Comparison of ENCODE assay signal across 28 mouse cellular contexts in the genomic region with DNA sequence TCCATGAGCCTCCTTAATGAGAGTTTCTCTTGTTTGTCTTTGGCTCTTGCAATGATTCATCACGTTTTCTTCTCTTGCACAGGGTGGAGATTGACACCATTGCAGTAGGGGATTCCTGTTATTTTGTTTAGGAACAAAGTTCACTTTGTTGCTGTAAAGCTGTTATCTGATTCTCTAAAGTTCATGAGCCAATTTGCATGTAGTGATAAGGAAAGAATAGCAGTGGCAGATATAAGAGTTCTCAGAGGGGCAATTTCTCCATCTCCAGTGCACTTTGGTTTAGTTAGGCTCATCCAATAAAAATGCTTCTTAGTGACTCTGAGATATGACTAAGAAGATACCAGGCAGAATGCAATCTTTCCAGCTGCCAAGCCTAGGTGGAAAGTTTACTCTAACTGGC.
"Had no signal": no experiment of that assay in that cellular context is flagged by ENCODE, and none has a peak within 500 bp of the region (broad histone marks: within the 10 kb centered on the region; RNA-seq: fewer than 3 reads in every experiment).

No protein-coding gene starts in this region.

- DNase-seq: cerebellum, adult 8-10 months; cerebellum, adult 9-10 months; cerebellum, adult 9-11 months; cerebellum, postnatal 10 days; cerebellum, postnatal 14 days; cerebellum, postnatal 25 days; cerebellum, postnatal 36 days; embryo, embryonic 11 days; forebrain, postnatal 0 days; gastrocnemius, adult 2 months; gastrocnemius, postnatal 10 days; gastrocnemius, postnatal 14 days; gastrocnemius, postnatal 25 days; gastrocnemius, postnatal 36 days; heart, adult 11 months; heart, adult 18-20 months; heart, adult 2 months had no signal

- H3K9me3 ChIP-seq: embryonic facial prominence, embryonic 10.5 days; embryonic facial prominence, embryonic 12.5 days; embryonic facial prominence, embryonic 13.5 days; embryonic facial prominence, embryonic 15.5 days; forebrain, embryonic 10.5 days; forebrain, embryonic 12.5 days; forebrain, embryonic 13.5 days; forebrain, embryonic 15.5 days had no signal

- ATAC-seq: forebrain, embryonic 13.5 days; forebrain, embryonic 14.5 days; forebrain, embryonic 15.5 days; forebrain, embryonic 16.5 days; forebrain, postnatal 0 days had no signal

- H3K9ac ChIP-seq: embryonic facial prominence, embryonic 12.5 days; embryonic facial prominence, embryonic 13.5 days; embryonic facial prominence, embryonic 15.5 days; forebrain, embryonic 12.5 days; forebrain, embryonic 13.5 days; forebrain, embryonic 15.5 days; forebrain, postnatal 0 days had no signal

- H3K4me2 ChIP-seq: embryonic facial prominence, embryonic 12.5 days; embryonic facial prominence, embryonic 13.5 days; embryonic facial prominence, embryonic 15.5 days; forebrain, embryonic 12.5 days; forebrain, embryonic 13.5 days; forebrain, embryonic 15.5 days had no signal

- H3K36me3 ChIP-seq: embryonic facial prominence, embryonic 10.5 days; embryonic facial prominence, embryonic 12.5 days; embryonic facial prominence, embryonic 13.5 days; embryonic facial prominence, embryonic 15.5 days; forebrain, embryonic 10.5 days; forebrain, embryonic 12.5 days; forebrain, embryonic 15.5 days had no signal

- H3K27me3 ChIP-seq: embryonic facial prominence, embryonic 12.5 days; embryonic facial prominence, embryonic 13.5 days; embryonic facial prominence, embryonic 15.5 days; forebrain, embryonic 12.5 days; forebrain, embryonic 13.5 days; forebrain, embryonic 15.5 days had no signal

- H3K27ac ChIP-seq: embryonic facial prominence, embryonic 10.5 days; embryonic facial prominence, embryonic 12.5 days; embryonic facial prominence, embryonic 13.5 days; embryonic facial prominence, embryonic 15.5 days; forebrain, embryonic 10.5 days; forebrain, embryonic 12.5 days; forebrain, embryonic 13.5 days; forebrain, embryonic 15.5 days; gastrocnemius, adult 2 months; heart, adult 2 months had no signal

- H3K4me1 ChIP-seq: embryonic facial prominence, embryonic 10.5 days; embryonic facial prominence, embryonic 12.5 days; embryonic facial prominence, embryonic 13.5 days; embryonic facial prominence, embryonic 15.5 days; forebrain, embryonic 10.5 days; forebrain, embryonic 12.5 days; forebrain, embryonic 13.5 days; forebrain, embryonic 15.5 days had no signal

- H3K4me3 ChIP-seq: embryonic facial prominence, embryonic 10.5 days; embryonic facial prominence, embryonic 12.5 days; embryonic facial prominence, embryonic 13.5 days; embryonic facial prominence, embryonic 15.5 days; erythroblast, embryonic 14.5 days; forebrain, embryonic 10.5 days; forebrain, embryonic 12.5 days; forebrain, embryonic 13.5 days; forebrain, embryonic 15.5 days; gastrocnemius, adult 2 months; heart, adult 2 months had no signal
